Mouse (Mus musculus): ENCODE results near the gene Gm3336.

Gm3336 gene

DNA sequence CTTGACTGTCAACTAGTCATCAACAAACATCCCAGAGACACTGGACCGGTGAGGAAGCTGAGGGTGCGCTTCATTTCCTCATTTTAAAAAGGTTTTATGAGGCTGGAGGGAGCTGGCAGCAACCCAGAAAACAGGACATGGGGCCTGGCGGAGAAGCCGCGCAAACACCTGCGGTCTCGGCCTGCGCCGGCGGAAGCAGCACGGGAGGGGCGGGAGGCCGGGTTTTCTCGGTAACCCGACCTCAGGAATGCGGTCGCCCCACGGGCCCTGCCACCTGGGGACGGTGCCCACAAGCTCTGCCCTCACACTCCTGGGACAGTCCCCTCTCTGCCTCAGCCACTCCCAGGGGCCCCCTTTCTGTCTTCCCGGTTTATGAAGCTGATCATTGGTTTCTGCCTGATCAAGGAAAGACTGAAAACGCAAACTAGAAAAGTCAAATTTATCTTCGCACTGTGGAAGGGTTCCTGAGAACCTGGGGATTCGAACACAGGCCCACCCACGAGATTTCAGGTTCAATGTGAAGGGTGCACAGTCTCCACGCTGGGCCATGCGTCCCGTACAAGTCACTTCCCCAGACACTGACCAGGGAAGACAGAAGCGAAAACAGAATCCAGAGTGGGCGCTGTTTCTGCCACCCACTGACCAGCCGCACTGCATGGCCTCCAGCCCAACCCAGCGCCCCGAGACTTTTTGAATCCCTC is 22.9 kb upstream of the Gm3336 start:
- no peak for DNase-seq (ENCODE audit: low read depth, low spot score)

- peak; percentile 91 for DNase-seq (ENCODE audit: low read depth, low spot score)
These were observed 22.1 kb upstream of the Gm3336 start for GRCm38 (mm10) chr8:70696019-70696885.

- DNase-seq (ENCODE audit: low read depth, low spot score) = no peak
These were observed 21.4 kb upstream of the Gm3336 start for GRCm38 (mm10) chr8:70696946-70697345.

- DNase-seq (ENCODE audit: low read depth, low spot score) = no peak
These were observed 20.7 kb upstream of the Gm3336 start for GRCm38 (mm10) chr8:70697366-70698250.

DNA sequence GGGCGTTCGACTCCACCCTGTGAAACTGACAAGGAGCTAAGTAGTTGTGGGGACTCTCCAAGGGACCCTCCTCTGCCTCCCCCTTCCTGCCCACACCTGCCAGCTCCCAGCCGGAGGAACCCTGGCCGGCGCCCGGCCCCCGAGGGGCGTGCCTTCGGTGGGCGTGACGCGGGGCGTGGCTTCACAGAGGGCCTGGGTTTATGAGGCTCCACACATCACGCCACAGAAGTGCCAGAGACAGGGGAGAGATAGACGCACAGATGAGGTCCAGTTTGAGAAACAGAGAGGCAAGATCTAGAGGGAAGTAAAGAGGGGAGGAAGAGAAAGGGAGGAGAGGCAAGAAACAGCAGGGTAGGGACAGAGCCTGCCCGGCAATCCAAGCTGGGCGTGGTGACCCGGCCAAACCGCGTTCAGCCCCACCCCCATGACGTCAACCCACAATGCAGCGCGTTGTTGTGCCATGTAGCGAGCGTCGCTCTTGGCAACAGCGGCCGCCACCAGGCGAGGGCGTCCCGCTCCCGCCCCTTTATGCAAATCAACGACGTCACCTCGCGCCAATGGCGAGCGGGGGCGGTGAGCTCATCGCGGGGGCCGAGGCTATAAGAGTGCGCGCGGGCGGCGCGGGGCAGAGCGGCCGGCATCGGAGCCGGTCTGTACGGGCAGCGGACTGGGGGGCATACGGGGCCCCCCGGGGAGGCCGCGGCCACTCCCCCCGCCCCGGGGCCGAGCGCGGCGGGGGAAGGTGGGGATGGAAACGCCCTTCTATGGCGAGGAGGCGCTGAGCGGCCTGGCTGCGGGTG is 19.8 kb upstream of the Gm3336 start, which contains the start of gene Jund:
TSS of gene Jund (plus strand) at position 640 of the 800 bp plus-strand sequence.
- DNase-seq (ENCODE audit: low read depth, low spot score) = peak; percentile 100

GRCm38 (mm10) chr8:70699116-70699833 is 19.1 kb upstream of the Gm3336 start:
- DNase-seq (ENCODE audit: low read depth, low spot score) = peak; percentile 50

- peak; percentile 68 for DNase-seq (ENCODE audit: low read depth, low spot score)
These were observed 18.3 kb upstream of the Gm3336 start for GRCm38 (mm10) chr8:70699834-70700554.

- peak; percentile 95 for DNase-seq (ENCODE audit: low read depth, low spot score)
These were observed 17.8 kb upstream of the Gm3336 start for GRCm38 (mm10) chr8:70700555-70700922.

DNA sequence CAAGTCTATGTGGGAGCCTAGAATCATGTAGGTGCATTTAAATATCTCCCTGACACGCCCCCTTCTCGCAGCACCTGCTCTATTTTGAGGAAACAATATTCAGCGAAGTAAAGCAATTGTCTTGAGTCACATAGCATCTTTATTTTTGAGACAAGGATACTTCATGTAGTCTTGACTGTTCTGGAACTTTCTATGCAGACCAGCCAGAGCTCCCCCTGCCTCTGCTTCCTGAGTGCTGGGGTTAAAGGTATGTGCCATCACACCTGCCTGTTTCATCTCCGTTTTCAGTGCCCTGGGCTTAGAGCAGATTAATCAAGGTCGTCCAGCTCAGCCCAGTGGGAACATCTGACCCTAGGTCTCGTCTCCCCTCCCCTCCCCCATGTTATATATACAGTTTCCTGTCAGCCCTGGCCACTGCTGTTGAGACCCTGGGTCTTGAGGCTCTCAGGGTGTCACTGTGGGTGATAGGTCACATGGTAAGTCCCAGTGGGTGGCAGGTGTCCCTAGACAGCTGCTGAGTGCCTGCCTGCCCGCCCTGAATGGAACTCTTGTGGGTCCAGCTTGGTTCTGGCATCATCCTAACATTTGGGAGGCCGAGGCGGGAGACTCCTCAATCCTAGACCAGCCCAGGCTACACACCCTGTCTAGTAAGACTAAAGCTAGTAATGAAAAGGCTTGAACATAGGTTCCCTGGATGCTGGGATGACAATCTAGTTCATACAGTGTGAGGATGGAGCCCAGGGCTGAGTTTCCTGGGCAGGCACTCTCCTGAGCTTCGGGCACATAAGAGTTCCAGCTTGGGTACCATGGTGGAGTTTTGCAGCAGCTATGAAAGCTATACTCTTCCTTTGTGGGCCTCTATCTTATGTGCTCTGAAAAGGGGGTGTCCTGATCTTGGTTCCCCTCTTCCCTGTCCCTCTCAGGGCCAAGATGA is 17.0 kb upstream of the Gm3336 start:
- no peak for DNase-seq (ENCODE audit: low read depth, low spot score)

- no peak for DNase-seq (ENCODE audit: low read depth, low spot score)
These were observed 16.1 kb upstream of the Gm3336 start for GRCm38 (mm10) chr8:70701982-70702841.

DNA sequence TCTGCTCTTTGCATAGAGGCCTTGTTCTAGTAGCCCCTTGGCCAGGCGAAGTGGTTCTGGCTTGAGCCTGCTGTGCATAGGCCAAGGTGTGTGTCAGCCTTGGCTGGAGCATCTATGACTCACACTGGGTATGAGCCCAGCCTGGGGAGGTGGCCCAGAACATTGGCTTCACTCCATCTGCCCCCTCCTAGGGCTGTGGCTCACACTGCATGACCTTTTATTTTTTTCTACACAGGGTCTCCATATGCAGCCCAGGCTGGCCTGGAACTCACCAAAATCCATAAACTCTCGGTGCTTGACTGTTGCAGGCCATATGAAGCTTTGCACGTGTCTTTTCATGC is 15.5 kb upstream of the Gm3336 start:
- no peak for DNase-seq (ENCODE audit: low read depth, low spot score)

- DNase-seq (ENCODE audit: low read depth, low spot score) = no peak
These were observed 15.1 kb upstream of the Gm3336 start, which contains the start of gene Iqcn for GRCm38 (mm10) chr8:70703287-70703686. Gene Iqcn (plus strand): TSS chr8:70703457.

DNA sequence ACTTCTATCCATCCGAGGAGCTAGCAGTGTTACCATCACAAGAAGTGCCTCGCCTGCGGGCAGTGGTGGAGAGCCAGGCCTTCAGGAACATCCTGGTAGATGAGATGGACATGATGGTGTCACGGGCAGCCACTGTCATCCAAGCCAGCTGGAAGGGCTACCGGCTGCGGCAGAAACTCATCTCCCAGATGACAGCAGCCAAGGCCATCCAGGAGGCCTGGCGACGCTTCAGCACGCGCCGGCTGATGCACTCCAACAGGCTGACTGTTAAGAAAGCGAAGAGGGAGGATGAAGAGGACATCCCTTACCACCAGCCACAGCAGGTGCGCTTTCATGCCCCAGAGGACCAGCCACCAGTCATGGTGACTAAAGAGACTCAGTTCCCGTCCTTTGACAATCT is 10.1 kb upstream of the Gm3336 start:
- DNase-seq (ENCODE audit: low read depth, low spot score) = no peak

DNA sequence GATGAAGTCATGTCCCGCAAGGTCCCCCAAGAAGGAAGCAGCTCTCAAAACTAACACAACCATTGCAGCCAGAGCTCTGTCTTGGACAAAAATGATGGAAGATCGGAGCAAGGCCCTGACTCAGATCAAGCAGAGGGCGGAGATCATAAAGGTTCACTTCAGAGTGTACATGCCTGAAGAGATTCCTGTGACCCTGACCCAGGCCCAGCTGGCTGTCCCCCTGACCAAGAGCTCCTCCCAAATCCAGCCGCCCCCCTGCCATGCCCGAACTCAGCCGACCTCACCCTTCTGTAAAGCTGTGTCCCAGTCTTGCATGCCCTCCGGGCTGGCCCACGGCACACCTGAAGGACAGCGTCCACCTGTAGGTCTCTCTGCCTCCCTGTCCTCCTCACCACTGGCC is 8.5 kb upstream of the Gm3336 start:
- no peak for DNase-seq (ENCODE audit: low read depth, low spot score)

DNA sequence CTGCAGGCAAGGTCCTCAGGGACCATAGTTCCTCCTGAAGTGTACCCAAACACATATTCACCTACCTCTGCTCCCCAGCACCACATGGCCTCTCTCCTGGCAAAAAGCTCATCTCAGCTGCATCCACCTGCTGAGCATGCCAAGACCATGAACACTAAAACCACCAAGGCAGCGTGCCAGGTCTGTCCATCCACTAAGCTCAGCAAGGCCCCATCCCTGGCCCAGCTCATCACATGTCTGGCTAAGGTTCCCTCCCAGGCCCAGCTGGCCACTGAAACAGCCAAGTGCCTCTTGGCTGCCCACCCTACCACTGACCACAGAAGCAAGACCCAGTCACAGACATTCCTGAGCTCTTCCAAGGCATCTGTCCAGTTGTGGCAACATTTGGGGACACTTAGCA is 8.0 kb upstream of the Gm3336 start:
- DNase-seq (ENCODE audit: low read depth, low spot score) = no peak

DNA sequence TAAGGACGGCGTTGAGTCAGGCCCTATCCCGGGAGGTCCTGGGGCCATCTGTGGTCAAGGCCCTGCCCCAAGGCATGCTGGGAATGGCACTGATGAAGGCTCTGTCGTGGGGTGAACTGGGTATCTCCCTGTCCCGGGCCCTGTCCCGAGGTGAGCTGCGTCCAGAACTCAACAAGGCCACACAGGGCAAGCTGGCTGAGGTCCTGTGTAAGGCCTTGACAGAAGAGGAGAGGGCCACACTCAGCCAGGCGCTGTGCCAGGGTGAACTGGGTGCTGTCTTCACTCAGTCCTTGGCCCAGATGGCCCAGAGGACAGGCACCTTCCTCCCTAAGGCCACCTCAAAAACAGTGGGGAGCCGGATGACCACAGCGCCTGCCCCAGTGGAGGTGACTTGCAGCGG is 7.3 kb upstream of the Gm3336 start:
- DNase-seq (ENCODE audit: low read depth, low spot score) = no peak

DNA sequence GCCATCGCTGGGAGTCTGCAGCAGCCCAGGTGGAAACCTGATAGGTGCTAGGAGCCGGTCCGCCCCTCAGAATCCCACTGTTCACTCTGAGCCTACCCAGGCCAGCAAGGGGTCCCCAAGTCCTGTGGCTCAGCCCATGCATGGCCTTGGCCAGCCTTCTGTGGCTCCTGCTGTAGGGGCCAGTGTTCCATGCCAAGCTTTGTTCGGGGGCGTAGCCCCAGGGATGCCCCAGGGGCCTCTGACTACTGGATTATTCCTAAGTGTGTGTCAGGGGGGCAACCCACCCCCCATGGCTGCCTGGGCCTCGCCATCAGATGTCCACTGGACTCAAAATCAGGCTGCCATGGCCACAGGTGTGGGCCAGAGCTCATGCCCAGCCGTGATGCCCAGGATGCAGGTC is 4.4 kb upstream of the Gm3336 start:
- DNase-seq (ENCODE audit: low read depth, low spot score) = no peak

- DNase-seq (ENCODE audit: low read depth, low spot score) = no peak
These were observed 3.3 kb upstream of the Gm3336 start for GRCm38 (mm10) chr8:70715086-70715485.

Data from ES-CJ7 (cell line).